Mouse (Mus musculus): ENCODE results near the gene Scyl1. TPM values are rescaled to one million over a fixed set of nuclear protein-coding genes. Genes with fewer than 3 reads are reported as not detected.
"Not testable (repeated sequence)": the region's sequence is repeated elsewhere in the genome, so short reads cannot be mapped to it uniquely, and the experiment has no call there.

Gene Scyl1
- polyA plus RNA-seq, 1 experiment, result 113 TPM

GRCm38 (mm10) chr19:5794771-5795576 lies 23.8 kb upstream of the Scyl1 start:
- peaks cover 13% of the 10 kb centered on the region; the same call in 1 of the 2 replicates for H3K4me1 ChIP-seq (replicated peaks; ENCODE audit: control insufficient read depth, insufficient read depth, low read length)
- TF ChIP-seq POLR2A (IDR thresholded peaks at IDR 0.05; ENCODE audit: control insufficient read depth, extremely low read depth, insufficient read depth, low read length, poor library complexity), result no peak
- no peak for TF ChIP-seq CTCF (IDR thresholded peaks at IDR 0.05; ENCODE audit: borderline replicate concordance, control insufficient read depth, extremely low read depth, insufficient read depth, low read length, poor library complexity)
- H3K36me3 ChIP-seq (ENCODE audit: control insufficient read depth, insufficient read depth, low read length), result peaks cover 39% of the 10 kb centered on the region
- WGBS, result 64% methylated on average over 5 of the region's 5 CpGs
- H3K27ac ChIP-seq (ENCODE audit: control insufficient read depth, insufficient read depth, low read length), result no peak overlapping the region
- H3K27me3 ChIP-seq (ENCODE audit: control insufficient read depth, insufficient read depth, low read length), result no peaks in the 10 kb centered on the region
- H3K4me3 ChIP-seq (ENCODE audit: control insufficient read depth, insufficient read depth, low read length), result no peak overlapping the region
- DNase-seq, result no peak

GRCm38 (mm10) chr19:5793917-5794770 lies 22.9 kb upstream of the Scyl1 start:
- H3K4me3 ChIP-seq (ENCODE audit: control insufficient read depth, insufficient read depth, low read length); H3K27me3 ChIP-seq (ENCODE audit: control insufficient read depth, insufficient read depth, low read length); DNase-seq: not testable (repeated sequence)
- WGBS, result 41% methylated on average over 7 of the region's 7 CpGs
- peaks cover 13% of the 10 kb centered on the region; the same call in 1 of the 2 replicates for H3K4me1 ChIP-seq (replicated peaks; ENCODE audit: control insufficient read depth, insufficient read depth, low read length)
- H3K27ac ChIP-seq (ENCODE audit: control insufficient read depth, insufficient read depth, low read length), result peak overlapping the region; percentile 11; the same call in 1 of the 2 replicates
- peaks cover 39% of the 10 kb centered on the region for H3K36me3 ChIP-seq (ENCODE audit: control insufficient read depth, insufficient read depth, low read length)

GRCm38 (mm10) chr19:5793116-5793515 lies 21.9 kb upstream of the Scyl1 start:
- 8% methylated on average over 2 of the region's 2 CpGs for WGBS

GRCm38 (mm10) chr19:5791329-5791728 lies 20.1 kb upstream of the Scyl1 start:
- Histone ChIP-seq H3K4me3 (ENCODE audit: control insufficient read depth, insufficient read depth, low read length) (no peak overlapping the region), H3K36me3 (ENCODE audit: control insufficient read depth, insufficient read depth, low read length) (peaks cover 13% of the 10 kb centered on the region), H3K27ac (ENCODE audit: control insufficient read depth, insufficient read depth, low read length) (no peak overlapping the region), H3K4me1 (replicated peaks; ENCODE audit: control insufficient read depth, insufficient read depth, low read length) (peaks cover 18% of the 10 kb centered on the region), H3K27me3 (ENCODE audit: control insufficient read depth, insufficient read depth, low read length) (no peaks in the 10 kb centered on the region)
- TF ChIP-seq CTCF (IDR thresholded peaks at IDR 0.05; ENCODE audit: borderline replicate concordance, control insufficient read depth, extremely low read depth, insufficient read depth, low read length, poor library complexity) (no peak), POLR2A (IDR thresholded peaks at IDR 0.05; ENCODE audit: control insufficient read depth, extremely low read depth, insufficient read depth, low read length, poor library complexity) (no peak)
- 84% methylated on average over 4 of the region's 4 CpGs for WGBS
- DNase-seq, result no peak

More at GRCm38 (mm10) chr19:5793116-5793515, 21.9 kb upstream of the Scyl1 start:
- DNase-seq, result peak; percentile 59
- no peak overlapping the region for H3K27ac ChIP-seq (ENCODE audit: control insufficient read depth, insufficient read depth, low read length)
- H3K4me1 ChIP-seq (replicated peaks; ENCODE audit: control insufficient read depth, insufficient read depth, low read length), result peaks cover 13% of the 10 kb centered on the region; the same call in 1 of the 2 replicates
- TF ChIP-seq POLR2A (IDR thresholded peaks at IDR 0.05; ENCODE audit: control insufficient read depth, extremely low read depth, insufficient read depth, low read length, poor library complexity) (no peak), CTCF (IDR thresholded peaks at IDR 0.05; ENCODE audit: borderline replicate concordance, control insufficient read depth, extremely low read depth, insufficient read depth, low read length, poor library complexity) (no peak)
- peaks cover 30% of the 10 kb centered on the region for H3K36me3 ChIP-seq (ENCODE audit: control insufficient read depth, insufficient read depth, low read length)
- no peak overlapping the region for H3K4me3 ChIP-seq (ENCODE audit: control insufficient read depth, insufficient read depth, low read length)
- H3K27me3 ChIP-seq (ENCODE audit: control insufficient read depth, insufficient read depth, low read length), result no peaks in the 10 kb centered on the region

DNA sequence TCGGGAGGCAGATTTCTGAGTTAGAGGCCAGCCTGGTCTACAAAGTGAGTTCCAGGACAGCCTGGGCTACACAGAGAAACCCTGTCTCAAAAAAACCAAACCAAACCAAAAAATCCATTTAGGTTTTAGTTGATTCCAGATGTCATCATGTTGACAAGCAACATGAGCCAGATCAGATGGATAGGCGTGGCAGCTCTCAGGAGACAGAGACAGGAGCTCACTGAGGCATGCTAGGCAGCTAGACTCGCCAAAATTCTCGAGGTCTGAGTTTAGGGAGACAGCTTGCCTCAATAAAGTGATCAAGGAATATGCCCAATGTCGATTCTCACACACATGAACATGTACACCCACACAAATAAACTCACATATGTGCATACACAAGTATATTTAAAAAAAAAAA lies 17.8 kb upstream of the Scyl1 start:
- Histone ChIP-seq H3K36me3 (ENCODE audit: control insufficient read depth, insufficient read depth, low read length) (no peaks in the 10 kb centered on the region), H3K4me1 (replicated peaks; ENCODE audit: control insufficient read depth, insufficient read depth, low read length) (peaks cover 13% of the 10 kb centered on the region), H3K27ac (ENCODE audit: control insufficient read depth, insufficient read depth, low read length) (no peak overlapping the region), H3K4me3 (ENCODE audit: control insufficient read depth, insufficient read depth, low read length) (no peak overlapping the region), H3K27me3 (ENCODE audit: control insufficient read depth, insufficient read depth, low read length) (no peaks in the 10 kb centered on the region)
- WGBS, result 90% methylated on average over 5 of the region's 5 CpGs
- no peak for DNase-seq
- TF ChIP-seq CTCF (IDR thresholded peaks at IDR 0.05; ENCODE audit: borderline replicate concordance, control insufficient read depth, extremely low read depth, insufficient read depth, low read length, poor library complexity), result no peak
- no peak for TF ChIP-seq POLR2A (IDR thresholded peaks at IDR 0.05; ENCODE audit: control insufficient read depth, extremely low read depth, insufficient read depth, low read length, poor library complexity)

DNA sequence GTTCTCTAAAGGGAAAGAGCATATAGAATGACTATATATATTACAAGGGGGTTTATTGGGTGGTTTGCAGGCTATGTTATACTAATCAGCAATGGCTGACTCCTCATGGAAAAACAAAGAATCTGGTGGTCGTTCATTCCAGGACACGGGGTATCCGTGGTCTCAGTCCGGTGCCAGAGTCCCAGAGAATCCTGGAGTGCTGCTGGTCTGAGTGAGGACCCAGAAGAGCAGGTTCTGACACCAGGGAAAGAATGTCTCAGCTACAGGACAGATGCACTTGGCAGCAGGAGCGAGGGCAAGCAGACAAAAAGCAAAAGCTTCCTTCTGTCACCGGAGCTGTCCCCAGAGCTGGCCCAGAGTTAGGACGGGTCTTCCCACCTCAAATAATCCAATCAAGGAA lies 17.4 kb upstream of the Scyl1 start:
- Histone ChIP-seq H3K27ac (ENCODE audit: control insufficient read depth, insufficient read depth, low read length) (no peak overlapping the region), H3K27me3 (ENCODE audit: control insufficient read depth, insufficient read depth, low read length) (no peaks in the 10 kb centered on the region), H3K4me3 (ENCODE audit: control insufficient read depth, insufficient read depth, low read length) (no peak overlapping the region), H3K4me1 (replicated peaks; ENCODE audit: control insufficient read depth, insufficient read depth, low read length) (peaks cover 9% of the 10 kb centered on the region), H3K36me3 (ENCODE audit: control insufficient read depth, insufficient read depth, low read length) (no peaks in the 10 kb centered on the region)
- no peak for DNase-seq
- WGBS, result 97% methylated on average over 7 of the region's 7 CpGs
- TF ChIP-seq CTCF (IDR thresholded peaks at IDR 0.05; ENCODE audit: borderline replicate concordance, control insufficient read depth, extremely low read depth, insufficient read depth, low read length, poor library complexity) (no peak), POLR2A (IDR thresholded peaks at IDR 0.05; ENCODE audit: control insufficient read depth, extremely low read depth, insufficient read depth, low read length, poor library complexity) (no peak)

Data from thymus, adult 2 months (tissue).